Mouse (Mus musculus) ES-E14 (cell line): ENCODE measurements at regions not wholly inside any gene's neighbourhood (a gene's known extent, or its start where the extent isn't known, plus 50 kb on each side); places are given as distances from the start of the nearest gene placed in this dataset.
A peak's percentile ranks its signal among the peaks of the same experiment; 100 is the strongest.
"Not testable (repeated sequence)": the region's sequence is repeated elsewhere in the genome, so short reads cannot be mapped to it uniquely, and the experiment has no call there.

Source experiments
- DNase-seq: peaks from one replicate; pipeline ENCODE4 v3.0.0-alpha.2; 2013; ENCODE audit warnings: low read depth, low spot score
- H3K27ac ChIP-seq: 2 replicates; pipeline ENCODE4 v1.5.1; 2012; ENCODE audit warnings: low read depth, mild to moderate bottlenecking, low read length, moderate library complexity, mixed read lengths; ENCODE audit not compliant: poor library complexity, insufficient read depth, severe bottlenecking
- H3K36me3 ChIP-seq: 2 replicates; pipeline ENCODE4 v1.6.1; 2012; ENCODE audit warnings: mild to moderate bottlenecking, low read length, moderate library complexity, mixed read lengths; ENCODE audit not compliant: control insufficient read depth, poor library complexity, insufficient read depth, severe bottlenecking
- H3K4me1 ChIP-seq, 2 experiments: fragments of 150-350 bp in 1 of 2; sonication (generic) in 1 of 2; 2 replicates each; pipeline ENCODE4 v1.6.1; 2012; ENCODE audit warnings: low read length in 2 of 2, mild to moderate bottlenecking in 1 of 2, mixed read lengths in 1 of 2; ENCODE audit not compliant: control insufficient read depth in 2 of 2, insufficient read depth in 2 of 2, poor library complexity in 1 of 2
- H3K4me3 ChIP-seq, 2 experiments: fragments of 150-350 bp in 1 of 2; sonication (generic) in 1 of 2; 2 replicates each; pipeline ENCODE4 v1.5.1; 2012; ENCODE audit warnings: low read length in 2 of 2, low read depth in 1 of 2, mild to moderate bottlenecking in 1 of 2, mixed read lengths in 1 of 2; ENCODE audit not compliant: insufficient read depth in 1 of 2, poor library complexity in 1 of 2, severe bottlenecking in 1 of 2
- H3K9ac ChIP-seq: 2 replicates; pipeline ENCODE4 v1.6.1; 2012; ENCODE audit warnings: low read depth, mild to moderate bottlenecking, low read length, mixed read lengths; ENCODE audit not compliant: poor library complexity, insufficient read depth, severe bottlenecking
- H3K9me3 ChIP-seq: fragments of 150-350 bp; sonication (generic); 2 replicates; pipeline ENCODE4 v1.6.1; 2012; ENCODE audit warnings: low read depth, mild to moderate bottlenecking, low read length; ENCODE audit not compliant: control insufficient read depth, insufficient read depth
- CHD2 ChIP-seq: IDR thresholded peaks from 2 replicates; pipeline ENCODE4 v1.6.1; 2014; ENCODE audit warnings: mild to moderate bottlenecking, low read depth, low read length, inconsistent platforms
- HCFC1 ChIP-seq: IDR thresholded peaks from 2 replicates; pipeline ENCODE4 v1.6.1; 2012; ENCODE audit warnings: low read length, inconsistent platforms, borderline replicate concordance; ENCODE audit not compliant: insufficient read depth
- MAFK ChIP-seq: IDR thresholded peaks from 2 replicates; pipeline ENCODE4 v1.6.1; 2014; ENCODE audit warnings: mild to moderate bottlenecking, low read depth, low read length, inconsistent platforms; ENCODE audit not compliant: insufficient read depth
- ZC3H11A ChIP-seq: IDR thresholded peaks from 2 replicates; pipeline ENCODE4 v1.6.1; 2012; ENCODE audit warnings: low read depth, mild to moderate bottlenecking, inconsistent platforms, low read length, borderline replicate concordance
- ZNF384 ChIP-seq: IDR thresholded peaks from 2 replicates; pipeline ENCODE4 v1.6.1; 2012; ENCODE audit warnings: low read depth, low read length, inconsistent platforms
- in situ Hi-C, 2 experiments: fragments of 600-800 bp; cut with MboI; formaldehyde crosslinking; loops; one replicate each; pipeline ENCODE4 v1.15.1; 2025; ENCODE audit warnings: low sequenced_read_pairs in 2 of 2, inconsistent platforms in 1 of 2; ENCODE audit not compliant: unreplicated experiment in 2 of 2

DNA sequence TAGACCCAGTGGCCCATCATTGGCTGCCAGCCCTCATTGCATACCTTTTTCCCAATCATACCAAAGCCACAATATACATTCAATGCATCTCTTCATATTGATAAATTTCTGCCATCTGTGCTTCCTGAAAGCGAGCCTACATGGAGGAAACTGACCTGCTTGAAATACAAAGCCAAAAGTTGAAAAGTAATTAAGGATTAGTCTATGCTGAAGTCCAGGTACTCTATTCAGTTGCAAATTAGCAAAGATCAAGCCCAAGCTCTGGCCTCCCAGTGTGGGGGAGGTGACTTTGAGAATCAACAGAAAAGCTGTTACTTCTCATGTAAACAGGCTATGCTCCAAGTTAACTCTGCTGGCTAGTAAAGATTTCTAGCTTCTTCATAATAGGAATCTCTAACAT is 210.7 kb upstream of the Ngly1 start:
- Histone ChIP-seq H3K36me3 (no peaks in the 10 kb centered on the region), H3K4me3 (no peak overlapping the region), H3K9me3 (no peaks in the 10 kb centered on the region), H3K4me1 (no peaks in the 10 kb centered on the region; a peak in 1 of 4 replicates), H3K9ac (no peak overlapping the region), H3K27ac (peak overlapping the region; percentile 62; the same call in 1 of the 2 replicates)
- DNase-seq = no peak
- TF ChIP-seq ZNF384 (no peak), CHD2 (0 out of 2 replicates have a peak, but pooled peaks have one; percentile 17)
- in situ Hi-C loops = no loop called here

DNA sequence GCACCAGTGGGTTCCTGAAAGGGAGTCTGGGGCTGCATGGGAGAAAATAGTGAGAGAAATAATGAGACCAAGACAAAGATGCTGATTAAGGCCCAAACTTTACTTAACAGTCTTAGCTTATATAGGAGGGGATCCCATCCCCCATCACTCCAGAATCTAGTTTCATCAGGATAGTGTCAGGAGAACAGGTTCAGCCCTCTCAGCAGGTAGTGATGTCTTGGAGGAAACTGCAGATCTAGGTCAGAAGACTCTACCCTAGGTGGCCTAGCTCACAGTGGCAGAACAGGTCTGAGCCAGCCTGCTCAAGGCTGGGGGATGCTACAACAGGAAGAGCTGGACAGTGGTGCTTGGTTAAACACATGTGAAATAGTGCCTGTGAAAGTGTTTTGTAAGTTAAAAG is 204.6 kb upstream of the Ngly1 start:
- Histone ChIP-seq H3K9ac (no peak overlapping the region), H3K9me3 (no peaks in the 10 kb centered on the region), H3K27ac (no peak overlapping the region), H3K4me1 (no peaks in the 10 kb centered on the region), H3K36me3 (no peaks in the 10 kb centered on the region), H3K4me3 (no peak overlapping the region)
- in situ Hi-C loops = no loop called here
- no peak for TF ChIP-seq MAFK
- no peak for TF ChIP-seq ZNF384
- DNase-seq = no peak

DNA sequence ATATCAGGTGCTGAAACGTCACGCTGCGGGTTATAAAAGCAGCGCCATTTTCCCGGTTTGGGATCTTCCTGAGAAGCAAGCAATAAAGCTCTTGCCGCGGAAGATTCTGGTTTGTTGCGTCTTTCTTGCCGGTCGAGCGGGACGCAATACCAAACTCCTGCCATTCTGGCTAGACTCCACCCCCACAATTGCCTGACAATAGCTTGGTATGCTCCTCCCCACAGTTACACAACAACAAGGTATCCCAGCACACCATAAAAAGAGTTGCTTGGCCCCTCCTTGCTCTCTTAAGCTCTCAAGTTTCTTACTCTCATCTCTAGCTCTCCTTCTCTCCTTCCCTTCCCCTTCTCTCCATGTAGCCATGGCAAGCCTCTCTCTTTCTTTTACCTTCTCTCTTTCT is 176.5 kb upstream of the Ngly1 start:
- peak overlapping the region in 1 of 2 experiments; percentile 5; a peak in 1 of 4 replicates for H3K4me3 ChIP-seq
- in situ Hi-C loops, H3K9me3 ChIP-seq: not testable (repeated sequence)

DNA sequence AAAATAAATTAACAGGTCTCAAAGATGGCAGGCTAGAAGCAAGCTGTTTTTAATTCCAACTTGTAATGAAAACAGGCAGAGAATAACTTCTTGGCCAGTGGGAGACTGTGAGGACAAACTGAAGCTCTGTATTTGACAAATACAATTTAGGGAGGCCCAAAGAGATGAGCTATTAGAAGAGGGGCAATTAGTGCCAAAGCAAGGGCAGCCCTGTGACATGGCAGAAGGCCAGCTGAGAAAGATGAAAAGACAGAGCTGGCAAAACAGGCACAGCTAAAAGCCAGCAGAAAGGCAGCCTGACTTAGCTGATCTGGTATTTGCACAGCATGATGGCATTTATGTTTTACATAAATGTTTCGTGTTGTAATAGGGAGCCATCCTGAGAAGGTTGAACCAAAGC is 175.0 kb upstream of the Ngly1 start:
- H3K4me1 ChIP-seq = no peaks in the 10 kb centered on the region
- no peaks in the 10 kb centered on the region for H3K36me3 ChIP-seq
- H3K4me3 ChIP-seq = no peak overlapping the region
- TF ChIP-seq ZC3H11A = no peak
- no peak for TF ChIP-seq ZNF384
- TF ChIP-seq CHD2 = no peak
- TF ChIP-seq MAFK = no peak
- no peak for TF ChIP-seq HCFC1
- no peak overlapping the region for H3K9ac ChIP-seq
- no peak overlapping the region for H3K27ac ChIP-seq
- in situ Hi-C loops = no loop called here
- DNase-seq = no peak
- no peaks in the 10 kb centered on the region for H3K9me3 ChIP-seq

More for the DNA sequence above, 176.5 kb upstream of the Ngly1 start:
- H3K36me3 ChIP-seq, H3K4me1 ChIP-seq, H3K27ac ChIP-seq, H3K9ac ChIP-seq: not testable (repeated sequence)
- DNase-seq = peak; percentile 9

DNA sequence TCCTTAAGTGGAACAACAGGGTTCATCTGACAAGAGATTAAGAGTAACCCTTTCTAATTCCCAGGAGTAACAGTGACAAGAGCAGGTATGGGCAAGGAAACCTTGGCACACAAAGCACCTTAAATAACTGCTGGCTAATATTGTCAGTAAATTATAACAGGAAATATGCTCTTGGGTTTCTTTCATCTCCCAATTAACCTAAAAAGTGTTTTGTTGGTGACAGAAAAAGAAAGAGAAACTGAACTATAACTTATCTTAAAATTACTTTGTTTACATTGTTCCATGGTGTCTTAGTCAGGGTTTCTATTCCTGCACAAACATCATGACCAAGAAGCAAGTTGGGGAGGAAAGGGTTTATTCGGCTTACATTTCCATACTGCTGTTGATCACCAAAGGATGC is 170.0 kb upstream of the Ngly1 start:
- Histone ChIP-seq H3K27ac (no peak overlapping the region), H3K36me3 (no peaks in the 10 kb centered on the region), H3K4me1 (no peaks in the 10 kb centered on the region), H3K9me3 (no peaks in the 10 kb centered on the region), H3K9ac (no peak overlapping the region), H3K4me3 (no peak overlapping the region)
- no peak for TF ChIP-seq ZC3H11A
- no peak for TF ChIP-seq MAFK
- TF ChIP-seq CHD2 = no peak
- TF ChIP-seq ZNF384 = no peak
- TF ChIP-seq HCFC1 = no peak
- in situ Hi-C loops = no loop called here
- DNase-seq = no peak

DNA sequence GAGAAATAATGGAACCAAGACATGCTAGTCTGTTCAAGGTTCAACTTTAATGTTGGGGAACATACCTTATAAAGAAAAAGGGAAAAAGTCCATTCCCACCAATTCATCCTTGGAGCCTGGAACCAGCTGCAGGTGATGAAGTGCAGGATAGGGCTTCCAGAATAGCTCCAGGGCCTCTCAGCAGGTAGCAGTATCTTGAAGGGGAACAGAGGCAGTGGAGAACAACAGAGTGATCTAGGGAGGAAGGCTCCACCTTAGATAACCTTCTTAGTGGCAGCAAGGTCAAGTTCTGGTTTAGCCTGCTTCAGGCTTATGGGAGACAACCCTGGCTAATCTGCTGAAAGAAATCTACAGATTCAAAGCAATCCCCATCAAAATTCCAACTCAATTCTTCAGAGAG is 161.8 kb upstream of the Ngly1 start:
- DNase-seq = not testable (repeated sequence)

More for the DNA sequence above, 161.8 kb upstream of the Ngly1 start:
- H3K27ac ChIP-seq, in situ Hi-C loops, H3K4me1 ChIP-seq, H3K36me3 ChIP-seq, H3K9ac ChIP-seq, H3K4me3 ChIP-seq, H3K9me3 ChIP-seq: not testable (repeated sequence)
